Mouse (Mus musculus) kidney, postnatal 0 days (tissue): ENCODE measurements around the gene Gabrb1. TPM values are rescaled to one million over a fixed set of nuclear protein-coding genes. Genes with fewer than 3 reads are reported as not detected.

Source experiments
- ATAC-seq: fragments of 200-750 bp; cut with Nextera tagmentation; replicated peaks from 2 replicates; pipeline ENCODE4 v1.8.0; 2017; ENCODE audit warnings: low read depth, moderate number of reproducible peaks, moderate TSS enrichment, moderate library complexity; ENCODE audit not compliant: low FRiP score
- DNase-seq: peaks from one replicate; pipeline ENCODE4 v3.0.0-alpha.2; 2016; ENCODE audit warnings: low spot score
- H3K27ac ChIP-seq: fragments of 300-500 bp; sonication (generic); 2 replicates; pipeline ENCODE4 v1.5.1; 2014; ENCODE audit warnings: mild to moderate bottlenecking
- H3K27me3 ChIP-seq: fragments of 300-500 bp; sonication (generic); 2 replicates; pipeline ENCODE4 v1.6.1; 2014; ENCODE audit warnings: low read length, mixed read lengths; ENCODE audit not compliant: insufficient read depth
- H3K36me3 ChIP-seq: fragments of 300-500 bp; sonication (generic); 2 replicates; pipeline ENCODE4 v1.6.1; 2014; ENCODE audit warnings: low read length, mixed read lengths; ENCODE audit not compliant: insufficient read depth
- H3K4me1 ChIP-seq: fragments of 300-500 bp; sonication (generic); replicated peaks from 2 replicates; pipeline ENCODE4 v1.6.1; 2014; ENCODE audit warnings: antibody characterized with exemption, low read length, mixed read lengths; ENCODE audit not compliant: insufficient read depth
- H3K4me2 ChIP-seq: fragments of 300-500 bp; sonication (generic); 2 replicates; pipeline ENCODE4 v1.6.1; 2014; ENCODE audit warnings: mild to moderate bottlenecking, low read length, moderate library complexity, mixed read lengths
- H3K4me3 ChIP-seq: fragments of 300-500 bp; sonication (generic); replicated peaks from 2 replicates; pipeline ENCODE4 v1.5.1; 2014; ENCODE audit warnings: low read depth, low read length
- H3K9ac ChIP-seq: fragments of 300-500 bp; sonication (generic); 2 replicates; pipeline ENCODE4 v1.6.1; 2014; ENCODE audit warnings: low read depth, low read length
- H3K9me3 ChIP-seq: fragments of 300-500 bp; sonication (generic); replicated peaks from 2 replicates; pipeline ENCODE4 v1.6.1; 2016; ENCODE audit warnings: low read length, inconsistent platforms, mixed read lengths
- CTCF ChIP-seq: IDR thresholded peaks from 2 replicates; pipeline ENCODE4 v1.5.1; 2016; ENCODE audit warnings: antibody characterized with exemption, low read depth, mild to moderate bottlenecking, moderate library complexity
- WGBS: fragments of 180-500 bp; shearing (Covaris S2); extraction: QIAGEN DNeasy Blood & Tissue Kit; methylation state at CpG from one replicate; pipeline ENCODE4 v1.1.7; 2014; 5-methylcytosine and 5-hydroxymethylcytosine counted together
- polyA plus RNA-seq: library from polyadenylated mRNA; unstranded; fragments of >200 nt; fragmentation: Nextera tagmentation; extraction: Ambion mirVana; gene quantifications from 2 replicates; pipeline ENCODE4 v1.2.1, GENCODE M21; 2015

Gabrb1 gene
- polyA plus RNA-seq, 1 experiment from 2014 or later: 0.50 TPM

DNA sequence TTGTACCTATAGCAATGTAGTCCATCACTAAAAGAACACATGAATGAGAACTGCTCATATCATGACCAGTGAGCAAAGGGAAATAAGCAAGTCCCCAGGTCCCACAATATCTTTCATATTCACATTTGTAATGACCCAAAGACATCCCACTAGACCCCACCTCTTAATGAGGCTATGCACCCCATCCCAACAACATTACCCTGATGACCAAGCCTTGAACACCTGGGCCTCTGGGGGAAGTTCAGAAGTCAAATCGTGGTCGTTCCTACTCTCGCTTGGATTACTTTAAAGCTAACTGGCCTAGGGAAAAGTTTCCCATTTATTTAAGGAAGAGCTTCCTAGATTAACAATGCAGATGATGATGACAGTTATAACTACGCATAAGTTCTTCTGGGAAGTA lies 318.2 kb downstream of the Gabrb1 start:
- H3K36me3 ChIP-seq: no peaks in the 10 kb centered on the region
- no peak for TF ChIP-seq CTCF
- 84% methylated on average over 4 of the region's 4 CpGs for WGBS
- ATAC-seq (no peak), DNase-seq (no peak)
- H3K4me3 ChIP-seq: no peak overlapping the region
- H3K9me3 ChIP-seq: no peaks in the 10 kb centered on the region
- no peak overlapping the region for H3K27ac ChIP-seq
- no peak overlapping the region for H3K4me2 ChIP-seq
- no peak overlapping the region for H3K9ac ChIP-seq
- no peaks in the 10 kb centered on the region for H3K4me1 ChIP-seq
- no peaks in the 10 kb centered on the region for H3K27me3 ChIP-seq

DNA sequence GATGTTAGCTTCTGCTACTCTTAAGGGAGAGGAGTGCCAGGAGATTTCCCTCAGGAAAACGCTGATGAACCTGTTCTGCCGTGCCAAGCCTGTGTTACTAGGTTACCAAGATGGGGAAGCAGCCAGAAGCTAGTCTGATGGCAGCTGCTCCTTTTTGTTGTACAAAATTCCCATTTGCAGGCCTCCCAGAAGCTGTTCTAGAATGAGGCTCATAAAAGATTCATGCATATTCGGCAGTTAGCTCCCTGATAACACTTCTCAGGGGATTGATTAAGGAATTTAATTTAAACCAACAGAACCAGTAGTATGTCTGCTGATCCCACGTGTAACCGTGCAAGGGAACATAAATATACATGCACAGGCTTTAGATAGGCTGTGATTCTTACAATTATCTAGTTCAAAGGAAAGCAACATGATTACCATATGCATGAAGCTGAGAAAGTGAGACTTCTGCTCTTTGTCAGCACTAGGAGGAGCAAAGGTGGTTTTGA lies 318.7 kb downstream of the Gabrb1 start:
- H3K36me3 ChIP-seq: no peaks in the 10 kb centered on the region
- TF ChIP-seq CTCF: no peak
- no peak overlapping the region for H3K27ac ChIP-seq
- no peak overlapping the region for H3K9ac ChIP-seq
- H3K27me3 ChIP-seq: no peaks in the 10 kb centered on the region
- 64% methylated on average over 5 of the region's 5 CpGs for WGBS
- H3K4me3 ChIP-seq: no peak overlapping the region
- no peaks in the 10 kb centered on the region for H3K4me1 ChIP-seq
- DNase-seq (no peak), ATAC-seq (no peak)
- H3K4me2 ChIP-seq: no peak overlapping the region
- H3K9me3 ChIP-seq: no peaks in the 10 kb centered on the region

DNA sequence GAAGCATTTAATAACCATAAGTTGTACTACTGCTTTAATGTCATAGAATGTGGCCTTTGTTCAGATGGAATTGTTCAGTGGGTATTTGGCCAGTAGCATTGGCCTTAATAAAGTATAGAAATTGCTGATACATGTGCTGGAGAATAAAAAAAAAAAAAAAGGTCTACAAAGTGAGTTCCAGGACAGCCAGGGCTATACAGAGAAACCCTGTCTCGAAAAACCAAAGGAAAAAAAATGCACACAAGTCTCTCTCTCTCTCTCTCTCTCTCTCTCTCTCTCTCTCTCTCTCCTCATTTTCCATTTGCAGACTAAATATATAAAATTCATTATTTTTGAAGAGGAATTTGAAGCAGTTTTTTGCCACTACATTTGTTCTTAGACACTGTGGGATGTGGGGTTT lies 328.6 kb downstream of the Gabrb1 start:
- ATAC-seq (no peak), DNase-seq (no peak)
- Histone ChIP-seq H3K4me1 (no peaks in the 10 kb centered on the region), H3K27ac (no peak overlapping the region), H3K27me3 (no peaks in the 10 kb centered on the region), H3K4me2 (no peak overlapping the region), H3K9ac (no peak overlapping the region), H3K36me3 (no peaks in the 10 kb centered on the region), H3K9me3 (no peaks in the 10 kb centered on the region), H3K4me3 (no peak overlapping the region)
- 62% methylated on average over 1 of the region's 1 CpGs for WGBS
- no peak for TF ChIP-seq CTCF

DNA sequence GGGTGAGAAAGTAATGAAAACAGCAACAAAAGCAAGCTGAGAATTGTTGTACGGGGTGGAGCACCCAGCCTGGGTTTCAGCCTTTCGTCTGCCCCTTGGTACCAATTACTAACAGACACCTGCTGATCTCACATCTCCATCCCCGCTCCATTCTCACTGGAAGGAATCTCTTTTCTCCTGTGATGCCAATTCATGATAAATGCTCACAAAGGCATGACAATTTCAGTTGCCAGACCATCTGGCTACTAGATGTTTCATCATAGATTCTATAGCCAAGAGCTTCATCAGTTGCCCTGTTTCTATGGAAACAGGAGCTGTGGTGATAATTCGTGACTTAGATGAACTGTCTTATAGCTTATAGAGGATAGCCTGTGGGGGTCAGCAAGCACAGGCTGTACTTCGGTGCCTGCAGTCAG lies 329.1 kb downstream of the Gabrb1 start:
- H3K9me3 ChIP-seq: no peaks in the 10 kb centered on the region
- H3K4me2 ChIP-seq: no peak overlapping the region
- no peak overlapping the region for H3K4me3 ChIP-seq
- 49% methylated on average over 5 of the region's 5 CpGs for WGBS
- DNase-seq (no peak), ATAC-seq (no peak)
- no peaks in the 10 kb centered on the region for H3K36me3 ChIP-seq
- no peak overlapping the region for H3K27ac ChIP-seq
- no peaks in the 10 kb centered on the region for H3K27me3 ChIP-seq
- TF ChIP-seq CTCF: no peak
- no peak overlapping the region for H3K9ac ChIP-seq
- H3K4me1 ChIP-seq: no peaks in the 10 kb centered on the region

DNA sequence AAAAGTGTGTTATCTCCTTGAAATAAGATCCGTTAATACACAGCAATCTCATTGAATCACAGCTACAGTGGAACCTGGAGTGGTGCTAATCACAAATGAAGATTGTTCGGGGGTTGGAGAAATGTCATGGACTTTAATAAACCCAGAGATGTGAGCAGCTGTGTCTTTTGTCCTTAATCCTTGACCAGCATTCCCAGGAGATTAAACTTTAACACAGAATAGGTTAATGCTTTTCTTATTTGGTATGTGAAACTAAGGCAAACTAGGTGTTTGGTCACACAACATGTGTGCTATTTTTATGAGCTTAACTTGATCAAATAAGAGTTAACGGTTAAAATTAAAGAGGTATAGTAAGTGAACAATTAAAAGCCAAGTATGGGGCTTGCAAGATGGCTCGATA lies 341.6 kb downstream of the Gabrb1 start:
- H3K27ac ChIP-seq: no peak overlapping the region
- WGBS: 68% methylated on average over 4 of the region's 4 CpGs
- DNase-seq: peak; percentile 5
- H3K36me3 ChIP-seq: no peaks in the 10 kb centered on the region
- H3K9me3 ChIP-seq: no peaks in the 10 kb centered on the region
- H3K4me2 ChIP-seq: no peak overlapping the region
- H3K4me3 ChIP-seq: no peak overlapping the region
- ATAC-seq: no peak
- no peaks in the 10 kb centered on the region for H3K4me1 ChIP-seq
- no peak for TF ChIP-seq CTCF
- H3K9ac ChIP-seq: no peak overlapping the region
- no peaks in the 10 kb centered on the region for H3K27me3 ChIP-seq

DNA sequence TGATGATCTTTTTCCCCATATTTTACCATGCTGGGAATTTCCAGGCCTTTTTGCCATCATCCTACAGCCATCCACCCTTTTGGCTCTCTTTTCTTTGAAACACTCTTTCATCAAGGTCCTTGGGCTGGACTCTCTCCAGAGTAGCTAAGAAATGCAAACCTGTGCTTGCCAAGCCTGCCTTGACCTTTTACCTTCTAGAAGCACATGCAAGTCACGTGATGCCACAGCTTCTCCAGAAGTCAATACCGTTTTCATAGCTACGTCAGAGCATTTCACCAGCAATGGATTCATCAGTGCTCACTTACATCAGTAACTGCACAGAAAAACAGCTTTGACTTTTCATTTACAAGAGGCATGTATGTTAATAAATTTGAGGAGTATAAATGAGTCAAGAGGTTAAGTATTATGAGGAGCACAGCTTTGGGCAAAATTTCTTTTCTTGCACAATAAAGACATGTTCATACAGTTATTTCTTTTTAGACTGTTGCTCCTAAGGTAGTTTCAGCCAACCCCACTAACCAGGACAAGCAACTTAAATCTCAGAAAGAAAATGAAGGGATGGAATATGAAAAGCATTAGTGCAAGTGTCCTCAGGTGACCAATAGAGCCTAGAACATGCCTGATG lies 346.0 kb downstream of the Gabrb1 start:
- Histone ChIP-seq H3K27ac (no peak overlapping the region), H3K4me2 (no peak overlapping the region), H3K4me3 (no peak overlapping the region), H3K27me3 (no peaks in the 10 kb centered on the region), H3K9ac (no peak overlapping the region), H3K9me3 (no peaks in the 10 kb centered on the region), H3K4me1 (no peaks in the 10 kb centered on the region), H3K36me3 (no peaks in the 10 kb centered on the region)
- TF ChIP-seq CTCF: no peak
- WGBS: 70% methylated on average over 3 of the region's 3 CpGs
- no peak for ATAC-seq
- DNase-seq: no peak

DNA sequence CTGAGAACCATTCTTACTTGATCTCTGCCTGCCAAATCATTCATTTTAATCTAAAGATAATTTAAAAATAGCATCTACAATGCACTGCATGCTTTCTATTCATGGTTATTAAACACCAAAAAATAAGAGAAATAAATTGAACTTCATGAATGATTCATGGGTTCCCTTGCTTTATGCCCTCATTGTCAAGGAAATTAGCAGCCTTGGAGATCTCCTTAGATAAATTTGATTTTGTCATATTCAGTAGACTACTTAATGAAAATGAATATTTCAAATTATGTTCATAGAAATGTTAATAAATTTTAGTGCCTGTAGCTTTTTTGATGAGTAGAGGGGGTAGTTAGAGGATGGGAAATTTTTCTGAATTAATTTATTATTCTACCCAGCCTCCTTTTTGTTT lies 379.0 kb downstream of the Gabrb1 start:
- H3K36me3 ChIP-seq: no peaks in the 10 kb centered on the region
- H3K4me3 ChIP-seq: no peak overlapping the region
- H3K27ac ChIP-seq: no peak overlapping the region
- TF ChIP-seq CTCF: no peak
- no peaks in the 10 kb centered on the region for H3K9me3 ChIP-seq
- DNase-seq (no peak), ATAC-seq (no peak)
- H3K4me2 ChIP-seq: no peak overlapping the region
- H3K9ac ChIP-seq: no peak overlapping the region
- H3K4me1 ChIP-seq: no peaks in the 10 kb centered on the region
- H3K27me3 ChIP-seq: no peaks in the 10 kb centered on the region
